Mouse (Mus musculus): ENCODE measurements around the gene Gpr161.

DNA sequence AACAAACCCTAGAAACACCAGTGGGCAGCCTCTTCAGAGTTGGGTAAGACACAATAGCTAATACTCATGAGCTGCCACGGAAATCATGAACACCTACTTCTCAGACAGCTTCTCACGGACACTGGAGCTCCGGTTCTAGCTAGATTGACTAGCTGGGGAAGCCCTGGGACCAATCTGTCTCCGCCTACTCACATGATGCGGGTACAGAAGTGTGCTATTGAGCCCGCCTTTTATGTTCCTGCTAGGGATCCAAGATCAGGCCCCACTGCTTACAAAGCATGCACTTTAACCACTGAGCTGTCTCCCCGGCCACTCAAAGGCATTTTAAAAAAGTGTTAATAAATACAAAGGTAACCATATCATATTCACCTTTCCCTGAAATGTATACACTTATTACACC, 46.5 kb downstream of the Gpr161 start:
- TF ChIP-seq CTCF (IDR thresholded peaks at IDR 0.05; ENCODE audit: insufficient read depth, low read length) = no peak
- no peak for TF ChIP-seq POLR2A (IDR thresholded peaks at IDR 0.05; ENCODE audit: borderline replicate concordance, extremely low read depth, low read depth, low read length)
